Mouse (Mus musculus) heart, postnatal 0 days (tissue): ENCODE measurements around the gene Atg4a. TPM values are rescaled to one million over a fixed set of nuclear protein-coding genes. Genes with fewer than 3 reads are reported as not detected.
A peak's percentile ranks its signal among the peaks of the same experiment; 100 is the strongest.

Experiments used
- ATAC-seq: fragments of 200-750 bp; cut with Nextera tagmentation; 2 replicates; pipeline ENCODE4 v1.8.0; 2017; ENCODE audit warnings: low read depth, moderate number of reproducible peaks, moderate library complexity; ENCODE audit not compliant: insufficient read depth
- DNase-seq: peaks from one replicate; pipeline ENCODE4 v3.0.0-alpha.2; 2016; ENCODE audit warnings: low spot score
- H3K27ac ChIP-seq: fragments of 300-500 bp; sonication (generic); 2 replicates; pipeline ENCODE4 v1.5.1; 2014; ENCODE audit warnings: low read depth, mild to moderate bottlenecking
- H3K27me3 ChIP-seq: fragments of 300-500 bp; sonication (generic); 2 replicates; pipeline ENCODE4 v1.6.1; 2014; ENCODE audit warnings: low read length, mixed read lengths; ENCODE audit not compliant: control insufficient read depth, insufficient read depth
- H3K36me3 ChIP-seq: fragments of 300-500 bp; sonication (generic); replicated peaks from 2 replicates; pipeline ENCODE4 v1.6.1; 2014; ENCODE audit warnings: low read length, mixed read lengths; ENCODE audit not compliant: control insufficient read depth, insufficient read depth
- H3K4me1 ChIP-seq: fragments of 300-500 bp; sonication (generic); 2 replicates; pipeline ENCODE4 v1.6.1; 2014; ENCODE audit warnings: antibody characterized with exemption; ENCODE audit not compliant: control insufficient read depth, insufficient read depth
- H3K4me2 ChIP-seq: fragments of 300-500 bp; sonication (generic); 2 replicates; pipeline ENCODE4 v1.6.1; 2014; ENCODE audit warnings: low read depth, mild to moderate bottlenecking, low read length, moderate library complexity
- H3K4me3 ChIP-seq: fragments of 300-500 bp; sonication (generic); 2 replicates; pipeline ENCODE4 v1.5.1; 2014; ENCODE audit warnings: low read depth, low read length
- H3K9ac ChIP-seq: fragments of 300-500 bp; sonication (generic); replicated peaks from 2 replicates; pipeline ENCODE4 v1.6.1; 2014; ENCODE audit warnings: low read depth, low read length, mixed read lengths
- H3K9me3 ChIP-seq: fragments of 300-500 bp; sonication (generic); replicated peaks from 2 replicates; pipeline ENCODE4 v1.6.1; 2016; ENCODE audit warnings: low read length; ENCODE audit not compliant: control insufficient read depth
- CTCF ChIP-seq: IDR thresholded peaks from 2 replicates; pipeline ENCODE4 v1.5.1; 2016; ENCODE audit warnings: antibody characterized with exemption, control low read depth, low read depth
- EP300 ChIP-seq: IDR thresholded peaks from 2 replicates; pipeline ENCODE4 v1.6.1; 2016; ENCODE audit warnings: antibody characterized with exemption, low read depth
- WGBS: fragments of 180-500 bp; shearing (Covaris S2); extraction: QIAGEN DNeasy Blood & Tissue Kit; methylation state at CpG from one replicate; pipeline ENCODE4 v1.1.7; 2014; 5-methylcytosine and 5-hydroxymethylcytosine counted together
- polyA plus RNA-seq: library from polyadenylated mRNA; unstranded; fragments of >200 nt; fragmentation: Nextera tagmentation; extraction: Ambion mirVana; gene quantifications from 2 replicates; pipeline ENCODE4 v1.2.1, GENCODE M21; 2015
- total RNA-seq: library from RNA; depleted of rRNA; stranded (reverse); fragments of >200 nt; gene quantifications from 2 replicates; pipeline ENCODE4 v1.2.3, GENCODE M21; 2014; ENCODE audit warnings: low replicate concordance

Gene Atg4a
- total and polyA plus RNA-seq, 2 experiments from 2014 or later = 8.1 to 15.2 TPM

- no peak overlapping the region for H3K4me3 ChIP-seq
- H3K9ac ChIP-seq = no peak overlapping the region
- H3K4me2 ChIP-seq = no peak overlapping the region
- ATAC-seq (no peak), DNase-seq (no peak)
- no peaks in the 10 kb centered on the region for H3K36me3 ChIP-seq
- H3K27me3 ChIP-seq = no peaks in the 10 kb centered on the region
- no peaks in the 10 kb centered on the region for H3K4me1 ChIP-seq
- H3K9me3 ChIP-seq = no peaks in the 10 kb centered on the region
- no peak overlapping the region for H3K27ac ChIP-seq
- WGBS = 27% methylated on average over 4 of the region's 4 CpGs
- TF ChIP-seq CTCF (peak; percentile 32), EP300 (no peak)
Measured at GRCm38 (mm10) chrX:141158160-141158559, 201.5 kb downstream of the Atg4a start.

GRCm38 (mm10) chrX:141160371-141160770, 203.7 kb downstream of the Atg4a start:
- H3K36me3 ChIP-seq = no peaks in the 10 kb centered on the region
- no peak overlapping the region for H3K9ac ChIP-seq
- H3K4me1 ChIP-seq = no peaks in the 10 kb centered on the region
- ATAC-seq (no peak), DNase-seq (no peak)
- no peak overlapping the region for H3K27ac ChIP-seq
- TF ChIP-seq CTCF (no peak), EP300 (no peak)
- H3K27me3 ChIP-seq = no peaks in the 10 kb centered on the region
- H3K4me3 ChIP-seq = no peak overlapping the region
- H3K9me3 ChIP-seq = no peaks in the 10 kb centered on the region
- no peak overlapping the region for H3K4me2 ChIP-seq
- 63% methylated on average over 3 of the region's 3 CpGs for WGBS

- H3K4me2 ChIP-seq = no peak overlapping the region
- no peaks in the 10 kb centered on the region for H3K27me3 ChIP-seq
- no peak overlapping the region for H3K4me3 ChIP-seq
- H3K27ac ChIP-seq = no peak overlapping the region
- WGBS = 86% methylated on average over 4 of the region's 4 CpGs
- H3K9ac ChIP-seq = no peak overlapping the region
- no peak for TF ChIP-seq EP300
- DNase-seq (no peak), ATAC-seq (no peak)
- H3K4me1 ChIP-seq = no peaks in the 10 kb centered on the region
- H3K36me3 ChIP-seq = no peaks in the 10 kb centered on the region
- no peaks in the 10 kb centered on the region for H3K9me3 ChIP-seq
Measured at GRCm38 (mm10) chrX:141165067-141165466, 208.4 kb downstream of the Atg4a start.

- ATAC-seq (no peak), DNase-seq (no peak)
- H3K9ac ChIP-seq = no peak overlapping the region
- peak; percentile 43 for TF ChIP-seq CTCF
- no peak for TF ChIP-seq EP300
- WGBS = 36% methylated on average over 7 of the region's 7 CpGs
- no peaks in the 10 kb centered on the region for H3K36me3 ChIP-seq
- H3K4me2 ChIP-seq = no peak overlapping the region
- no peak overlapping the region for H3K27ac ChIP-seq
- no peaks in the 10 kb centered on the region for H3K9me3 ChIP-seq
- H3K4me3 ChIP-seq = no peak overlapping the region
- no peaks in the 10 kb centered on the region for H3K4me1 ChIP-seq
- no peaks in the 10 kb centered on the region for H3K27me3 ChIP-seq
Measured at GRCm38 (mm10) chrX:141175353-141175752, 218.6 kb downstream of the Atg4a start.

GRCm38 (mm10) chrX:141195036-141195435, 238.3 kb downstream of the Atg4a start:
- Histone ChIP-seq H3K27ac (no peak overlapping the region), H3K4me2 (no peak overlapping the region), H3K36me3 (no peaks in the 10 kb centered on the region), H3K9me3 (no peaks in the 10 kb centered on the region), H3K27me3 (no peaks in the 10 kb centered on the region; the same call in 1 of the 2 replicates), H3K4me1 (no peaks in the 10 kb centered on the region), H3K9ac (no peak overlapping the region), H3K4me3 (no peak overlapping the region)
- TF ChIP-seq CTCF (no peak), EP300 (no peak)
- ATAC-seq (no peak), DNase-seq (no peak)

GRCm38 (mm10) chrX:141198993-141199392, 242.3 kb downstream of the Atg4a start:
- Histone ChIP-seq H3K4me3 (no peak overlapping the region), H3K4me2 (no peak overlapping the region), H3K9me3 (no peaks in the 10 kb centered on the region), H3K36me3 (no peaks in the 10 kb centered on the region), H3K9ac (no peak overlapping the region), H3K27me3 (no peaks in the 10 kb centered on the region), H3K27ac (no peak overlapping the region), H3K4me1 (no peaks in the 10 kb centered on the region)
- DNase-seq (no peak), ATAC-seq (no peak)
- WGBS = 65% methylated on average over 3 of the region's 3 CpGs
- TF ChIP-seq CTCF = no peak
- TF ChIP-seq EP300 = no peak
